Mouse (Mus musculus) adrenal gland, adult (tissue): ENCODE results near the gene Baiap2.

Experiments
- DNase-seq, 2 experiments: peaks; one replicate each; pipeline ENCODE4 v3.0.0; 2022 to 2023; ENCODE audit warnings: low spot score in 1 of 2; ENCODE audit not compliant: inconsistent age in 2 of 2

Baiap2 gene

GRCm38 (mm10) chr11:119919432-119919831 lies 23.1 kb upstream of the Baiap2 start:
- DNase-seq = no peak

DNA sequence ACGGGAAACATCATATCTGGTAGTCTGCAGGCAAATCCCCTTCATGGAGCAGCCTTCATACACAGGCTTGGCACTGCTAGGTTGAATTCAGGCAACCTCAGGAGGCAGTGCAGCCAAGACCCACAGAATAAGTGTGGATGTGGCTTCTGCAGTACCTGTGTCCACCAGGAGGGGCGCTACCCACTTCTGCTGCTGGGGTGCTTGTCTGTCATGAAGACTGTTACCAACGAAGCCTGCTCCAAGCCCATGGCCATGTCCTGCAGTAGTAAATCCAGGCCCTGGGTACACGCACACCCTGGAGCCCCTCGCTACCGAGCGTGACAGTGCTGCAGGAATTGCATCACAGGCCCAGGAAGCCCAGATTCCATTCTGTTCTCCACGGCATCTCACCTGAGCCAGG lies 22.7 kb upstream of the Baiap2 start:
- peak; percentile 67 to 88 for DNase-seq

DNA sequence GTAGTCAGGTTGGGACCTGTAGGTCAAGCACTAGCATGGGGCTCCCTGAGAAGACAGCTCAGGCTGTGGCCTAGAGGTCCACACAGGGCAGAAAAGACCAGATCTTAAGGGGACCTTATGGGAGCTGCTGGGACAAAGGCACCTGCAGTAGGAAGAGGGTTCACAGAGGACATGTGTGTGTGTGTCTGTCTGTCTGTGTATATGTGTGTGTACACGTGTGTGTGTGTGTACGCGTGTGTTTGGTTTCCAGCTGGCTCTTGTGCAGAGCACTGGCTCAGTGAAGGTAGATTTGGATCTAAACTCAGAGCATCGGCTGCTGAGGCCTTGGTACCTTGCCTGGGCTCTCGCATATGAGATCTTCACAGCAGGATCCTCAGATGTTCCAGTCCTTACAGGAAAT lies 21.9 kb upstream of the Baiap2 start:
- no peak for DNase-seq

DNA sequence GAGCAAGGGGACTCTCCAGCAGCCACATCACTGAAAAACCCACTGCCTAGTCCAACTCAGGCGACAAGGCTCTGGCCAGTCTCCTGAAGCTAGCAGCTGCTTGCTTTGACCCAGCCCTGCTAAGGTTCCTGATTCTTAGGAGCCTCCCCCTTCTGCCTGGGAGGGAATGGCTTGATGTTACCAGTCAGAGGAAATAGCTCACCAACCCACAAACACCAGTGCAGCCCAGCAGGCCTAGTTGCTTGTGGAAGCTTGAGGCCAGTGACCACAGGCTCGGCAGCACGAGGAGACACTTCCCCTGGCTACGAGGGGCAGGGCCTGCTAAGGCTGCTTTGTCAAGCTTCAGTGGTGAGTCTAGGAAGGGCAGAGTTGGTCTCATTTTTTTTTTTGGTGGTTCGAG lies 17.4 kb upstream of the Baiap2 start:
- DNase-seq = peak in 1 of 2 experiments; percentile 48

GRCm38 (mm10) chr11:119926762-119927161 lies 15.8 kb upstream of the Baiap2 start:
- DNase-seq = no peak

- peak; percentile 47 to 71 for DNase-seq
These were observed 14.4 kb upstream of the Baiap2 start for GRCm38 (mm10) chr11:119928023-119928681.

- DNase-seq = no peak
These were observed 12.8 kb upstream of the Baiap2 start for GRCm38 (mm10) chr11:119929603-119930265.

GRCm38 (mm10) chr11:119931809-119932208 lies 10.8 kb upstream of the Baiap2 start:
- no peak for DNase-seq

DNA sequence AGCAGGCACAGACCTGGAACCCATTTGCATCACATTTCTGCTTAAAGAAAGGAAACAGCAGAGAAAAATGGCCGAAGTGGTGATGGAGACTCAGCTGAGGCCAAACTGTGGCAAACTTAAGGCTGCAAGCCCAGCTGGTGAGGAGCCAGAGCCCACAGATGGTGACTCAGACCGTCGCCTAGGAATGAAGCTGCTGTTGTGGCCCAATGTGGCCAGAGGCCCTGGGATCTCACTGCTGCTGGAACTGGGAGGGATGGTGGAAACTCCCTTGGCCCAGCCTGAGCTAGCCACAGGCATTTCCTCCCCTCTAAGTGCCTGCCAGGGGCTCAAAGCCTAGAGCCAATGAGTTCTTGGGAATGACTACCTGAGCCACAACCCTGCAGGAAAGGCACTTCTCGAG lies 9.4 kb upstream of the Baiap2 start:
- DNase-seq = peak; percentile 50 to 66

DNA sequence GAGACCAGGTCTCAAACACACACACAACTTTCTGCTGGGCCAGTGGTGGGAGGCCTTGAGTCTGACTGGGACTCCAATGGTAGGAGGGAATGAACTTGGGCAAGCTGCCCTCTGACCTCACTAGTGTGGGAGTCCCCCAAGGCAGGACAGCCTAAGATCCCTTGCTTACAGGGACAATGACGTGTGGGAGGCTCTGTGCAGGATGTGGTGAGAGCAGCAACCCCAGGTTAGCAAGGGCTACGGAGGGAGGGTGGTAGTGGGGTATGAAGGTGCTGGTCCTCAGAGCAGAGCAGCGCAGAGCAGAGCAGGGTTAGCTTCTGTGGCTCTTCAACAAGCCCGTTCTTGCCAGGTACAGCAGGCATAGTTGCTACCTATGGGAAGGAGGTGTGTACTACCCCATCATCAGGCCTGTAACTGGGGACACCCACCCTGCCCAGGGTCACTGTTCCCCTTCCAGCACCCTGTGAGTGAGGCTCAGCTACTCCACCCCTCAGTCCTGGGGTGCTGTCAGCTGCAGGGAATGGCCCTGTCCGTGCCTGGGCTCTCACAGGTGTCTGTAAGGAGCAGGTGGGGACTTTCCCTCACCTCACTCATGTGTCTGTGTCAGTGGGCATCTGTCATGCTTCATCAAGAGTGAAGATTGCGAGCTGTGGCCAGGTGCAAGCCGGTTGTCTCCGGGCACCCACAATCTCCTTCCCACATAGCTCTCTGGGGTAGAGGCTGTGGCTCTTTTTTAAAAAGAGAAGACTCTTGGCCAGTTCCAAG lies 8.6 kb upstream of the Baiap2 start:
- DNase-seq = no peak

GRCm38 (mm10) chr11:119934773-119935172 lies 7.8 kb upstream of the Baiap2 start:
- DNase-seq = no peak

DNA sequence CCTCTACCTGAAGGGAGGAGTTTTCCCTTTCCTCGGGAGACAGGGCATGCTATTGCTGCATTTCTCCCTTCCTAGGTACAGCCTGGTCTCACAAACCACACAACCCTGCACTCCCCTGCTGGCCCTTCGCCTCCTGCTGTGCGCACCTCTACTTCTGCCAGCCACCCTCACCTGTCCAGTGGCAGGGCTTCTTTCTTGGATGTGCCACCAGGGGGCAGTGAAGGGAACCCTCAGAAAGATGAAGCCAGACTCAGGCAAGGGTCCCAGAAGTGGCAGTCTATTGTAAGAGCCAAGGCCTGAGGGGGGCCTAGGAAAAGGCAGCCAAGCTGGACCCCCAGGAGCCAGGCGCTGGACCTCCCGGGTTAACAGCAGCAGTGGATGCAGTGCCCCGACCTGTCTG lies 7.1 kb upstream of the Baiap2 start:
- peak; percentile 70 to 89 for DNase-seq

GRCm38 (mm10) chr11:119936456-119936855 lies 6.1 kb upstream of the Baiap2 start:
- no peak for DNase-seq

GRCm38 (mm10) chr11:119937216-119937615 lies 5.3 kb upstream of the Baiap2 start:
- no peak for DNase-seq

- DNase-seq = no peak
These were observed 4.6 kb upstream of the Baiap2 start for GRCm38 (mm10) chr11:119937772-119938502.

- DNase-seq = no peak
These were observed 3.4 kb upstream of the Baiap2 start for GRCm38 (mm10) chr11:119939073-119939710.

- DNase-seq = no peak
These were observed 2.9 kb upstream of the Baiap2 start for GRCm38 (mm10) chr11:119939711-119940106.

DNA sequence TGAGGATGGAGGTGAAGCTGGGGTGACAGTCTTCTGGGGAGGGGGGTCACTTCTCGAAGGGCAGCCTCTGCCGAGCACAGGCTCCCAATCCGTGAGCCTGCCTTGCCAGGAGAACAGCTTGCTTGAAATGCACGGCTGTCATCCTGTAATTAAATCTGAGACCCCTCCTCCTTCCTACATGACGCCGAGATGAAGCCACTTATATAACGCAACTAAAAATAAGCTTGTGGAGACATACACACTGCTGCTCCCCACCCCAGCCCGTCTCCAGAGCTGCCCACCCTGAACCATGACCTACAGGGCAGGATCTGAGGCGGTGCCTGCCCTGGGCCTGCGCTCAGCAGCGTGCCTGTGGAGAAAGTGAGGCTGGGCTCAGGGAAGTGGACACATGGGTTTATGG lies 2.4 kb upstream of the Baiap2 start:
- DNase-seq = no peak

- DNase-seq = no peak
These were observed 769 bp upstream of the Baiap2 start for GRCm38 (mm10) chr11:119941794-119942193.

GRCm38 (mm10) chr11:119942201-119942726 lies 299 bp upstream of the Baiap2 start:
- DNase-seq = no peak
